Mouse (Mus musculus) cerebellum, adult 9-10 months (tissue): ENCODE results near the gene Kcne4.

Experiments used
- DNase-seq: peaks from one replicate; pipeline ENCODE4 v3.0.0; 2022

The Kcne4 gene

DNA sequence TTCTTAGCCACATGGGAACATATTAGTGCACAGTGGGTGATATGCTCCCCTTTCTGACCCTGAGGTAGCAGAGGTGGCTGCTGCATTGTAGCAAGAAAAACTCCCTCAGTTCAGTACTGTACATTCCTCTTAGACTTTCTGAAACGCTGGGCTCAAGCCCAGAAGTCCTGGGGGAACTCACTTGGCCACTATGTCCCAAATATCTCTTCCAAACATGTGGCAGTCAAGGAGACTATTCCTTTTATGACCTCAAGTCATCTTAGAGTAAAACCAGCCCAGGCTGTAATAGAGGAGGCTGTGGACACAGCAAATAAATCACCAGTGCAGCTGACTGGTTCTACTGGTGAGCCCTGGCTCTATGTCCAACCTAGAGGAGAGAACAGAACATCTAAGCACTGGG lies 45.7 kb downstream of the Kcne4 start:
- DNase-seq = no peak

DNA sequence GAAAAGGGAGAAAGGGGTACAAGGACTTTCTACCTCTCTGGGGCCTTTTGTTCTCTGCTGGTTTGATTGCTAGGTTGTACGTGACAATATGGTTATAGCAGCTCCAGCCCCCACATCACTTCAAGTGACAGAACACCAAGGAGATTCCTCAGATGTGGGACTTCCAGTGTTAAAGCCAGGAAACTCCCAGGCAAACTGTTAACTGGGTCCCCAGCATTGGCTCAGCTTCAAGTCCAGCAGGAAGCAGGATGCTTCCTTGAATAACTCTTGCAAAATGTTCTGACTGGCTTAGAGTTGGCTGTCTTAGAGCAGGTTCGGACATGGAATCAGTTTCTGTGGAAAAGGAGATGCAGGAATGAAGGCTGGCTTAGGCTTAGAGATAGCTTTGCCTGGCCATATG lies 47.3 kb downstream of the Kcne4 start:
- DNase-seq = no peak

DNA sequence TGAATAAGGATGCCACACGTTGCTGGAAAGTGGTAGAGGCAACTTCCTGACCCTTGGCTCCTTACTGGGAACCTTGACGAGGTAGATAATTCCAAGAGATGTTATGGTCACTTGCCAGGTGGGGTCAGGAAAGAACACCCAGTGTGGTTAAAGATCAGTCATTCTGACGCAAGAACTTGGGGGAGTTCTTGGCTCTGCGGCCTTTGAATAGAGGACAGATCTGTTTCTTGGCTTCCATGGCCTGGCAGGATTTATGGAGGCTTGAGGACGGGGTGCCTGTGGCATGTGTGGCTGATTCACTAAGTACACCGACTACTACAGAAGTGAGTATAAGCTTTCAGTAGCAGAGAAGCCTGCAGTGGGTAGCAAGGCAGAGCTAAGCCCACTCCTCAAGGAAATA lies 47.8 kb downstream of the Kcne4 start:
- no peak for DNase-seq

DNA sequence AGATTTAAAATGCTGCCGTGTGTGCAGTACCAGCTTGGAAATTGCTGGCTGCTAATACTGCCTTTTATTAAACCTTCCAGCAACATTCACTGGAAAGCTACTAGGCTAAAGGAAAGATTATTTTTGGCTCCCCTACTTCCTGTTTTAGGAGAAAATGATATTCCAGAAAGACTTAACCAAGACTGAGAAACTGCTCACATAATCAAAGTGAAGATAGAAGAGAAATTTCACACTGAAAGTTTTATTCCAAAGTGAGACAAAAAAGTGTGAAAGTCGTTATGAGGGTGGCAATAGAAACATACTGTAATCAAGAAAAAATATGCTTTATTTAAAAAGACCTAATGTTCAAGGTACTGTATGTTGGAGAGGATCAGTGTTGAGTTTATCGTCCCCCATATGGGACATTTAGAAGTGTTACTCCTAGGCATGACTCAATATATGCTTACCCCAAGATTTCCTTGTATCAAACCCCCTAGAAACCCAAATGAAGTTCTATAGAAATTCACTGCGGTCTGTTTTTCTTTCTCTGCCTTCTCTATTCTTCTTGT lies 48.3 kb downstream of the Kcne4 start:
- DNase-seq = no peak

DNA sequence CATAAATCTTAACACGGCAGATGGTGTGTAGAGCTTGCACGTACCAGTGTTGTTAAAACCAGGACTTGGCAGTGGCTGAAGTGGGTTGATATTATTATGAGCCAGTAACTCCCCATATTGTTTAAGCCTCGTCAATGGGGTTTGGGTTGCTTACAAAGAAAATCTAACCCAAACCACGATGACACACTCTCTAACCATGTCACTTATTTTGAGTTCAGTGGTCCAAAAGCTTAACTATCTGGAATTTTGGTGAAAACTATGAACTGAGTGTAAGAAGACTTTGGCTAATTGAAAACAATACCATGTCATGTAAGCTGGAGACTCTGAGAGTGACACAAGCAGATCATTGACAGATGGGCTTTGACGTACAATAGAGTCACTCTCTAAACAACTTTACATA lies 49.4 kb downstream of the Kcne4 start:
- no peak for DNase-seq

DNA sequence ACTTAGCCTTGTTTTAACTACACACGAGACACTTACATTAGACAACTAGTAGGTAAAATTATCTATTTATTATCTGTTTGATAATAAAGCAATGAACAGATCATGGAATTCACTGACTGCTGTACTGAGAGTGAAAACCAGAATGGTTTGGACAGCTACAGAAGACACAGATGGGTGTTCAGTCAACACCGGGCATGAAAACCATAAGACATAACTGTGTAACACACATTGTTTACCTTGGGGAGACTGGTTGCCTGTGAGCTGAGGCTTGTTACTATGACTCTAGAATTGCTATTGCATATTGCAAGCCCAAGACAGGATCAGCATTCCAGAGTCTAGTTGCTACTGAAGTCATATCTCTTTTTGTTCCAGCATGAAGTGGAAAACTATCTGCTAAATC lies 49.9 kb downstream of the Kcne4 start:
- no peak for DNase-seq
